In the genomic region with DNA sequence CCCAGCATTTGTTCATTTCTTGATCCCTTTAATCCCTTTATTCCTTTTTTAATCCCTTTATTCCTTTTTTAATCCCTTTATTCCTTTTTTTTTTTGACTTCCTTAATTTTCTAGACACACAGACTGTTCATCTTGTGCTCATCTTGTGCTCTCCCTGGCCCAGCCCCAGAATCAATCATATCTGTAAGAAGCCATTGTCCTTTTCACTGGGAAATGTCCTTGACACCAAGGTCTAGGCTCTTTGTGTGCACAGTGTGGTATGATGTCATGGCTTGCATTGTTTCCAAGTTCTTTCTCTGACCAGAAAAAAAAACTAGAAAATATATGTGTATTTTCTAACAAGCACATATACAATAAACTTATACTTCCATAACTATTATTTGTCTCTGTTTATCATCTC, we compare ENCODE assay signal across 27 mouse cellular contexts.
"Had no signal": no experiment of that assay in that cellular context is flagged by ENCODE, and none has a peak within 500 bp of the region (broad histone marks: within the 10 kb centered on the region; RNA-seq: fewer than 3 reads in every experiment).

No protein-coding gene starts in this region.

- H3K9me3 ChIP-seq: heart, embryonic 13.5 days; heart, embryonic 15.5 days; hindbrain, embryonic 13.5 days; hindbrain, embryonic 15.5 days; kidney, embryonic 15.5 days; limb, embryonic 13.5 days; limb, embryonic 15.5 days; liver, embryonic 12.5 days had no signal

- H3K36me3 ChIP-seq: heart, embryonic 13.5 days; heart, embryonic 15.5 days; hindbrain, embryonic 13.5 days; hindbrain, embryonic 15.5 days; kidney, embryonic 15.5 days; limb, embryonic 13.5 days; limb, embryonic 15.5 days; liver, embryonic 12.5 days had no signal

- H3K27me3 ChIP-seq: heart, embryonic 13.5 days; heart, embryonic 15.5 days; hindbrain, embryonic 15.5 days; kidney, embryonic 15.5 days; limb, embryonic 13.5 days; limb, embryonic 15.5 days; liver, embryonic 12.5 days had no signal

- H3K27ac ChIP-seq: heart, adult 2 months; heart, embryonic 13.5 days; heart, embryonic 15.5 days; hindbrain, embryonic 13.5 days; hindbrain, embryonic 15.5 days; hindbrain, postnatal 0 days; kidney, embryonic 15.5 days; kidney, postnatal 0 days; limb, embryonic 13.5 days; limb, embryonic 15.5 days; liver, embryonic 12.5 days; liver, embryonic 14.5 days had no signal

- H3K9ac ChIP-seq: heart, embryonic 13.5 days; heart, embryonic 15.5 days; hindbrain, embryonic 13.5 days; hindbrain, embryonic 15.5 days; kidney, embryonic 15.5 days; limb, embryonic 13.5 days; limb, embryonic 15.5 days; liver, embryonic 12.5 days; liver, embryonic 14.5 days had no signal

- H3K4me3 ChIP-seq: heart, adult 2 months; heart, embryonic 13.5 days; heart, embryonic 15.5 days; hindbrain, embryonic 13.5 days; hindbrain, embryonic 15.5 days; kidney, embryonic 15.5 days; limb, embryonic 13.5 days; limb, embryonic 15.5 days; liver, embryonic 12.5 days had no signal

- H3K4me2 ChIP-seq: heart, embryonic 11.5 days; heart, embryonic 13.5 days; heart, embryonic 15.5 days; hindbrain, embryonic 13.5 days; hindbrain, embryonic 15.5 days; kidney, embryonic 15.5 days; limb, embryonic 13.5 days; limb, embryonic 15.5 days; liver, embryonic 12.5 days had no signal

- ATAC-seq: hindbrain, postnatal 0 days; intestine, embryonic 16.5 days; liver, embryonic 12.5 days had no signal

- DNase-seq: gastrocnemius, postnatal 14 days; gastrocnemius, postnatal 36 days; heart, adult 11 months; heart, adult 2 months; heart, postnatal 14 days; heart, postnatal 36 days; kidney, adult 11 months; kidney, adult 2 months; kidney, adult 9 months; kidney, postnatal 14 days; kidney, postnatal 36 days; layer of hippocampus, adult 9-11 months; layer of hippocampus, postnatal 36 days; left cerebral cortex, postnatal 4 days had no signal

- H3K4me1 ChIP-seq: heart, embryonic 15.5 days; hindbrain, embryonic 13.5 days; hindbrain, embryonic 15.5 days; kidney, embryonic 15.5 days; limb, embryonic 15.5 days had no signal
